Mouse (Mus musculus) neutrophil, adult 5-6 weeks (primary cell): ENCODE measurements around the gene Serhl. TPM values are rescaled to one million over a fixed set of nuclear protein-coding genes. Genes with fewer than 3 reads are reported as not detected.
A peak's percentile ranks its signal among the peaks of the same experiment; 100 is the strongest.

ENCODE experiments used
- ATAC-seq: fragments of 151-379, 151-347 bp; 2 replicates; pipeline ENCODE4 v1.8.0; 2017; ENCODE audit warnings: mild to moderate bottlenecking, moderate TSS enrichment; ENCODE audit not compliant: insufficient number of reproducible peaks, poor library complexity, low FRiP score, severe bottlenecking; ENCODE audit errors: extremely low read depth
- total RNA-seq: library from RNA; stranded (forward); fragments of 200-1000 nt; gene quantifications from 2 replicates; pipeline ENCODE4 v1.2.3, GENCODE M21; 2017

Gene Serhl
- total RNA-seq, 1 experiment from 2014 or later: 20.3 TPM

DNA sequence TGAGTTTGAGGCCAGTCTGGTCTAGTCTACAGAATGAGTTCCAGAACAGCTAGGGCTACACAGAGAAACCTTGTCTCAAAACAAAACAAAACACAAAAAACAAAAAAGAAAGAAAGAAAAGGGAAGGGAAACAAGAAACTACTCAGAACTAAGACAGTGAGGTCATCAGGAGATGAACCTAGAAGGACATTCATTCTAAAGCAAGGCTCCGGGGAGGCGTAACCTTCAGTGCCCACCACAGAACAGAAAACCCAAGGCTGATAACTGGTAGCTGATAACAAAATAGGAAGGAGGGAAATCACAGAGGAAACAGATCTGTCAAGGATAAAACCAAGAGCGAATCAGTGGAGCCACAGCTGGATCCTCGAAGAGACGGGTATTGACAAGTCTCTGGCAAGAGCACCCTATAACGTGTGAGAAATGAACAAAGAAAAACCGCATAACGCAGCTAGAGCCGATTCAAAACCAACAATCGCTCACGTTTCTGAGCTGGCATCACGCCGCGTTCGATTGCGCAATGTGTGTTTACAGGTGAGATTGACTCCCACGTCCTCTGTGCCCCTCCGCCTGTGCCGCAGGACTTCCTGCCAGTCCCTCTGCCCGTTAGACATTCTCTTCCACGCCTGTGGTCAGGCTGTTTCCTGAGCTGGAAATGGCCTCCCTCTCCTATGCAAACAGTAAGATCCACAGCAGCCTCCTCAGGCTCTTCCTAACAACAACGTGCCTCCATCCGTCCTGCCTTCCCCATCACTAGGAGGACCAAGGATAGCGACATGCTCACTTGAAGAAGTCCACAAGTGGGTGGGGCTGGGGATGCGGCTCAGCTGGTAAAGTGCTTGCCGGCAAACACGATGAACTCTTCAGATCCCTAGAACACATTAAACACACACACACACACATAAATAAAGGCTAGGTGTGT lies 13.4 kb upstream of the Serhl start:
- 0 out of 2 replicates have a peak, but pooled peaks have one; percentile 13 for ATAC-seq

DNA sequence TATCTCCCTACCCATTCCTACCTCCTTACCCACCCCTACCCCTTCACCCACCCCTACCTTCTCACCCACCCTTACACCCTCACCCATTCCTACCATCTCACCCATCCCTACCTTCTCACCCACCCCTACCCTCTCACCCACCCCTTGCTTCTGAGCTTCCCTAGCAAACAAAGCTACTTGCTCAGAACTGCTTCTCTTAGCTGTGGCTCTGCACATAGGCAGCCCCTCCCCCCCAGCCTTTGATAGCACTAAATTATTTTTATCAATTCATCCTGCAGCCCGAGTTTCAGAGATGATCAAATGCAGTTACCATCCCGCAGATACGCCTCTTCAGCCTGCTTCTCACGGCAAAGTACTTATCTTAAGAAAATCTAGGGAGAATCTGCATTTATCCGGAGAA lies 5.8 kb upstream of the Serhl start:
- ATAC-seq: no peak

- ATAC-seq: no peak
Observed at GRCm38 (mm10) chr15:83084022-83084640, 5.2 kb upstream of the Serhl start.

GRCm38 (mm10) chr15:83085901-83086300 lies 3.4 kb upstream of the Serhl start:
- ATAC-seq: peak; percentile 24; the same call in 1 of the 2 replicates

DNA sequence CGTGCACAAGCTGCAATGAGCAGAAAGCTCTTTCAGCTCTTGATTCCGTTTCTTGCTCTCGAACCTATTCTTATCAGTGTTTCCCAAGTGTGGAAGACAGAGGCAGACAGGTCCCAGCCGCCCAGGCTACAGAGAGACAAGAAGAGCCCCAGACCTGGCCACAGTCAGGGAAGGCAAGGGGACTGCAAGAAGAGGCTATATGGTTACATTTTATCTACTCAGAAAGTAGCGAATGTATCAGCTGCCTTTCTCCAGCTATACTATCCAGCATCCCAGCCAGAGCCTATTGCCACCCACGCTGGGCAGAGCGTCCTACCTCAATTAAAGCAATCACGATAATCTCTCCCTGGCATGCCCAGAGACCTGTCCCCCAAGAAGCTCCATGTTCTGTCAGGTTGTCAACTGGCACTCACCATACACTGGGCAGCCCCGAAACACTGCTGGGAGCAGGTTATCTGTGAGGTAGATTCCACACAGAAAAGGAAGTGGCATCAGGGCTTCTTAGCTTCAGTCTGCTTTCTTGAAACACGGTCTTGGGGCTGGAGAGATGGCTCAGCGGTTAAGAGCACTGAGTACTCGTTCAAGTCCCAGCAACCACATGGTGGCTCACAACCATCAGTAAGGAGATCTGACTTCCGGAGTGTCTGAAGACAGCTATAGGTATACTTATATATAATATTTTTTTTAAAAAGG lies 2.5 kb upstream of the Serhl start:
- no peak for ATAC-seq

DNA sequence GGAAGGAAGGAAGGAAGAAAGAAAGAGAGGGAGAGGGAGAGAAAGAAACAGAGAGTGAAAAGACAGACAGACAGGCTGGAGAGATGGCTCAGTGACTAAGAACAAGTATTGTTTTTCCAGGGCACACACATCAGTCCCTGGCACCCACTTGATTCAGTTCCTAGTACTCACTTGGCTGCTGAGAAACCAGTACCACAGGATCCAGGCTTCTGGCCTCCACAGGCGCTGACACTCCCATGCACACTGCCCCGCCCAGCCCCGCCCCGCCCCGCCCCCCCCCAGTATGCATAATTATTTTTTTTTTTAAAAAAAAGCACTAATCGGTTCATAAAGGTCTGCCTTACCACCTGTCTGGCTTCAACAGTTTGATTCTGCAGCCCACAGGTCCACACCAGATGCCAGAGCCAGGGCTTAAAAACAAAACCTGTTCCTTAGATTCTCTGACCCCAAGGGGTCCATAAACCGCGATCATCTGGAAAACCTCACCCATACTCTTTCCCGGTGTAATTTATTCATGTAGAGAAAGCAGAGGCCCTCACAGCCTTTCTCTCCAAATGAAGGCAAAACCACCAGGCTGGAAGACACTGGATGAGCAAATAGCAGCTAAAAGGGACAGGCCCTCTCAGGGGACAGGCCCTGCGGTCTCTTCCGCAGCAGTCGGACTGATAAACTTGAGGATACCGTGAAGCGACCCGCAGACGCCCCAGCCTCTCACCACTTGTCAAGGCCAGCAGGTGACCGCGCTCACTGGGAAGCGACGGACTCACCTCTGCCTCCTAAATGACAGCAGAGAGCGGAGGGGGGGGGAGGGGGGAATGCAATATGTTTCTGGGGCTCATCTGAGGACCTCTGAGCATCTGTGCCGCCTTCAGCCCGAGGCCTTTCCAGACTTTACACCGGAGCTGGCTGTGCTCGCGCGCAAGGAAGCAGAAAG lies 544 bp upstream of the Serhl start:
- ATAC-seq: no peak

DNA sequence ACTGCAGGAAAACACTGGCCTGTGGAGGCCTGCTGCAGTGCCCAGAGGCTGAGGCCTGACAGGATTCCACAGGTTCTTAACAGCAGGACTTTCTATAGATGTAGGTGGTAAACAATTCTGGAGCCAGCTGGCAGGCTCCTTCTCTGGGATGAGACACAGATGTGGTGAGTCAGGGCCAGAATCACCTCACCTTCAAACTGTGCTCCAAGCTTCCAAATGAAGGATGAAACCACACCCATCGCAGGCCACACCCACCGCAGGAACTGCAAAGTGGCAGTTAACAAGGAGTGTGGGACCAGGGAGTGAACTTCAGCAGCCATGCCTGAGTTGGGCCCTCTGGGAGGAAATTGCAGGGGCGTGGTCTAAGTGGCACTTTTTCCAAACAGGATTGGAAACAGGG lies 1.6 kb downstream of the Serhl start:
- no peak for ATAC-seq

DNA sequence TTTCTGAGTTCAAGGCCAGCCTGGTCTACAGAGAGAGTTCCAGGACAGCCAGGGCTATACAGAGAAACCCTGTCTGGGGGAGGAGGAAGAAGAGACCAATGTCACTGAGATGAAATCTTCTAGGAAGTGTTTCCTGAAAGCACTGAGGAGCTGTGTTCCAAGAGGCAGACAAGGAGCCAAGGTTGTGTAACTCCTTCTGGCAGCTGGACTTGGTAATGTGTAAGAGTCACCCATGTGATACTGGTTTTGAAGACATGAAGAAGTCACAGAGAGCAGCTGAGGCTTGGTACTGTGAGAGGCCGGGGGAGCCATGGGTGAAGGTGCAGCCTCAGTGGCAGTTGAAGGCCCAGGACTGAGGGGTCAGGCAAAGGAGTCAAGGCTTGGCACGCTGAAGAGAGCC lies 4.4 kb downstream of the Serhl start:
- ATAC-seq: no peak

GRCm38 (mm10) chr15:83095950-83096349 lies 6.6 kb downstream of the Serhl start:
- ATAC-seq: peak; percentile 42; the same call in 1 of the 2 replicates

GRCm38 (mm10) chr15:83099533-83100331 lies 10.4 kb downstream of the Serhl start:
- ATAC-seq: peak; percentile 76

DNA sequence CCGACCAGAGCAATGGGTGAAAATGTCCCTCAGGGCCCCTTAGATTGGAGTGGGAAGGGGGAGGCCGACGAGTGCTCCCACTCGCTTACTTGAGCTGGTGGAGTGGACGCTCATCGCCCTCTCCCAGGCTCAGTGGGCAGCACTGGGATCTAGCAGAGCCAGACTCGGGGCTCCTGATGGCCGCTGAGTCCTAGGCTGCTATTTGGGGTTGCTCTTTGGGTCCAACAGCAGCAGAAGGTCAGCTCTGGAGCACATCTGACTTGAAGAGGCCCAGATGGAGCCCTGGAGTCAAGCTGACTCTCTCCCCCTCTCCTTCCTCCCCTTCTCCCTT lies 11.0 kb downstream of the Serhl start:
- ATAC-seq: no peak

- no peak for ATAC-seq
Observed at GRCm38 (mm10) chr15:83103111-83103510, 13.8 kb downstream of the Serhl start.

- ATAC-seq: no peak
Observed at GRCm38 (mm10) chr15:83106426-83106825, 17.1 kb downstream of the Serhl start.

DNA sequence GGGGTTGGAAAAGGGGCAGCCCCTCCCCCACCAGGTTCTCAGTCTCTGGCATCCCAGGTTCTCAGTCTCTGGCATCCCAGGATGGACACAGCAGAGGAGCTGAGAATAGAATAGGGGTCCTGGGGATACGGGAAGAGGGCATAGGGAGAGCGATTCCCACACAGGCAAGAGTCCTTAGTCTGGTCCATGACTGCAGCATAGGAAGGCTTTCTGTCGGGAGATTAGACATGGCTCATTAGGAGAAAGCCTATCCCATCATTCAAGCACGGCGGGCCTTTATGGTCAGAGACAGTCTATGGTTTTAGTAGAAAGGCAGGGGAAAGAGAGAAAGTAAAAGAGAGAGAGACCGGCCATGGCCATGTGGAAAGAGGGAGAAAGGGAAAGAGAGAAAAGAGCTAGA lies 18.5 kb downstream of the Serhl start:
- ATAC-seq: no peak

DNA sequence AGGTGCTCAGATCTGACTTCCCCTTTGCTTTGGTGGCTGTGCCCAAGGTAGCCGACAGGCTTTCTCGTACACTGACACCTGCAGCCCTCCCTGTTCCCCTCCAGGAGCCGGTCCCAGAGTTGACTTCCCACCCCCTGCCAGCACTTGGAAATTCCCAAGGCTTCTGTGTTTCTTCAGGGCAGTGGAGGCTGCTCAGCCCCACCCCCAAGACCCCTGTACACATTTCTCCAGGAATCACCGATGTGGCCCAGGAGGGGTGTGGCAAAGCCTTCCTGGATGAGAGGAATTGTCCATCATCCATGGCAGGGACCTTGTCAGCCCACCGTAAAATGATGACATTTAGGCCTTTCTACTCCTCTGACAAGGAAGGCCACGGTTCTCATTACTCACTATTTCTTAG lies 22.0 kb downstream of the Serhl start:
- no peak for ATAC-seq

DNA sequence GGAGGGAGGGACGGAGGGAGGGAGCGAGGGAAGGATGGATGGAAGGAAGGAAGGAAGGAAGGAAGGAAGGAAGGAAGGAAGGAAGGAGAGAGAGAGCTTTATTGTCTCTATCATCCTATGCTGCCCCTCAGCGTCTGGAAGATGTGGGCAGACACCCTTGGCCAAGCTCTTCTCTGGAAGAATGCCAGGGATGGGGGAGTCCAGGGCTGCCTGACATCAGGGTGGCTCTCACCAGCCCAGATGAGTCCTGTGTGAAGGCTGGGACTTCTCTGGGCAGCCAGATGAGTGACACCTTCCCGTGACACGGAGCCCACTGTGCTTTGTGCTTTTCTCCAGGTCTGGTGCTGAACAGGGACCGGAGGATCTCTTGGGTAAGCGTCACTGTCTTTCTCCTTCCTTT lies 22.6 kb downstream of the Serhl start:
- no peak for ATAC-seq

- ATAC-seq: peak; percentile 24; the same call in 1 of the 2 replicates
Observed at GRCm38 (mm10) chr15:83112898-83113297, 23.6 kb downstream of the Serhl start.

DNA sequence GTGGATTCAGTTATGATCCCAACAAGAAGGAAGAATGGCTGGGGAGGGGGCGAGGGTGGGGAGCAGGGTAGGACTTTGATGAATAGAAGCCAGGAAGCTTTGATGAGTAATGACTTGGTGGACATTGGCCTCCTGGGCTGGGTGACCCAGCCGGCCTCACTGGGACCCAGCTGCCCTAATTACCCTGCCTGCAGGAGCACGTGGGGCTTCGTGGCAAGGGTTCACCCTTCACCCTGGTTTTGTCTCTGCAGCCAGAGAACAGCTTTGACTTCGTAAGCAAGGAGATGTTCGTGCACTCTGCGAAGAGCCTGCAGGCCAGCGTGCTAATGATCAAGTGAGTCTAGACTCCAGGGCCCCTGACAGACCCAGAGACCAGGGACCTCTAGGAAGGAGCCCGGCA lies 24.8 kb downstream of the Serhl start:
- ATAC-seq: no peak
